Mouse (Mus musculus) brown adipose tissue, adult 24 weeks (tissue): Measurements from ENCODE around the gene Cadm2. TPM values are rescaled to one million over a fixed set of nuclear protein-coding genes. Genes with fewer than 3 reads are reported as not detected.

Experiments
- H3K27ac ChIP-seq: fragments of 200-500 bp; replicated peaks from 2 replicates; pipeline ENCODE4 v1.5.1; 2012; ENCODE audit warnings: low read depth, mild to moderate bottlenecking, low read length
- H3K4me1 ChIP-seq: fragments of 200-500 bp; 2 replicates; pipeline ENCODE4 v1.6.1; 2012; ENCODE audit warnings: low read length, mixed read lengths; ENCODE audit not compliant: control insufficient read depth, insufficient read depth, insufficient read length
- H3K4me3 ChIP-seq: fragments of 200-500 bp; 2 replicates; pipeline ENCODE4 v1.5.1; 2012; ENCODE audit warnings: low read depth, mild to moderate bottlenecking, low read length, moderate library complexity; ENCODE audit not compliant: insufficient read depth
- polyA plus RNA-seq: library from polyadenylated mRNA; stranded (reverse); fragments of >200 nt; gene quantifications from 2 replicates; pipeline ENCODE4 v1.2.4, GENCODE M21; 2012; ENCODE audit not compliant: missing spikeins, insufficient read depth, insufficient read length

The Cadm2 gene
- polyA plus RNA-seq, 1 experiment, result 1.5 TPM

GRCm38 (mm10) chr16:66677241-66677640 is 943.5 kb downstream of the Cadm2 start:
- Histone ChIP-seq H3K4me3 (no peak overlapping the region), H3K27ac (no peak overlapping the region), H3K4me1 (no peaks in the 10 kb centered on the region)

- Histone ChIP-seq H3K4me1 (no peaks in the 10 kb centered on the region), H3K4me3 (no peak overlapping the region), H3K27ac (no peak overlapping the region)
Measured at GRCm38 (mm10) chr16:66651013-66651362, 969.7 kb downstream of the Cadm2 start.

GRCm38 (mm10) chr16:66650348-66651012 is 970.2 kb downstream of the Cadm2 start:
- Histone ChIP-seq H3K4me3 (no peak overlapping the region), H3K4me1 (no peaks in the 10 kb centered on the region), H3K27ac (no peak overlapping the region)

- Histone ChIP-seq H3K4me1 (no peaks in the 10 kb centered on the region), H3K27ac (no peak overlapping the region), H3K4me3 (no peak overlapping the region)
Measured at GRCm38 (mm10) chr16:66647798-66648197, 972.9 kb downstream of the Cadm2 start.

- no peak overlapping the region for H3K27ac ChIP-seq
- H3K4me1 ChIP-seq, result no peaks in the 10 kb centered on the region
- no peak overlapping the region for H3K4me3 ChIP-seq
Measured at GRCm38 (mm10) chr16:66643606-66644005, 977.1 kb downstream of the Cadm2 start.

- Histone ChIP-seq H3K27ac (no peak overlapping the region), H3K4me1 (no peaks in the 10 kb centered on the region), H3K4me3 (no peak overlapping the region)
Measured at GRCm38 (mm10) chr16:66627527-66627926, 993.2 kb downstream of the Cadm2 start.

GRCm38 (mm10) chr16:66622423-66622822 is 998.3 kb downstream of the Cadm2 start:
- no peak overlapping the region for H3K4me3 ChIP-seq

GRCm38 (mm10) chr16:66612624-66613023 is 1008.1 kb downstream of the Cadm2 start:
- Histone ChIP-seq H3K4me1 (no peaks in the 10 kb centered on the region), H3K27ac (no peak overlapping the region), H3K4me3 (no peak overlapping the region)

More at GRCm38 (mm10) chr16:66622423-66622822, 998.3 kb downstream of the Cadm2 start:
- no peak overlapping the region for H3K27ac ChIP-seq
- H3K4me1 ChIP-seq, result no peaks in the 10 kb centered on the region
